Mouse (Mus musculus) lung, postnatal 0 days (tissue): ENCODE measurements around the gene Atxn7.

Experiments
- CTCF ChIP-seq: IDR thresholded peaks from 2 replicates; pipeline ENCODE4 v1.5.1; 2016; ENCODE audit warnings: antibody characterized with exemption, mild to moderate bottlenecking
- EP300 ChIP-seq: IDR thresholded peaks from 2 replicates; pipeline ENCODE4 v1.6.1; 2016; ENCODE audit warnings: antibody characterized with exemption, mild to moderate bottlenecking, control low read depth

DNA sequence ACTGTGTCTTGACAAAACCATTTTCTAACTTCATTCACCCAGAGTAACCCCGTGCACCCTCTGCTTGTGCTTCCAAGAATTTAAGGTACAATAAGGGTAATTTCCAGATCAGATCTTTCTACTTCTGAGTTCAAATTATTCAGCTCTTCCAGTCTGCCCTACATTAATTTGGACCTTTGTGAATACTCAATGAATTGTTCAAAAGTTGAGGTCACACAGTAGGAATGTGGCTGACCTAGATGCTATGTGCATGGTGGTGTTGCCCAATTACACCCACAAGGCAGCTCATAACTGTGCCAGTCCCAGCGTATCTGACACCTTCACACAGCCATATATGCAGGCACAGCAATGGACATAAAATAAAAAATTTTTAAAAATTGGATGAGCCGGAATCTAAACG is 16.6 kb upstream of the Atxn7 start:
- no peak for TF ChIP-seq CTCF
- no peak for TF ChIP-seq EP300
